Mouse (Mus musculus): ENCODE data around the gene Olfr351. TPM values are rescaled to one million over a fixed set of nuclear protein-coding genes. Genes with fewer than 3 reads are reported as not detected.

Olfr351 gene
- not detected in 2 replicates for polyA plus RNA-seq (2015; fragmentation: Nextera tagmentation; extraction: Ambion mirVana)

DNA sequence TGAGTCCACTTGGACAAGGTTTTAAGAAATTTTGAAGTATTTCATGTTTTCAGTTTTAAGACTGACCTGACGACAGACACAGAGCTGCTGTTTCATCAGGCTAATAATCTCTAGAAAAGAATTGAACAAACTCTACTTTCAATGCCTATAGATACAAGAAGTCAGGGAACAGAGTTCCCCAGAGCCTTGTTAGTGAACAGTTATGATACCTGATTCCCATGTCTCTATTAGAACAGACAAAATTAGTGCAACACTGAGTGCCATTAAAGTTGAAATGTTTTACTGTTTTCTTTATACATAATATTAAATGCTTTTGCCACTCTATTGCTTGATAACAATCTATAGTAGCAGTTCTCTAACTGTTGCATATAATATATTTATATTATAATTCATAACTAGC, at the start of gene Olfr351:
Gene Olfr351, minus strand, starts transcription at position 101 of the 400 bp plus-strand sequence.
- Histone ChIP-seq H3K27me3 (replicated peaks) (no peaks in the 10 kb centered on the region), H3K36me3 (no peaks in the 10 kb centered on the region), H3K4me2 (replicated peaks) (no peak within 1 kb of the TSS), H3K4me1 (replicated peaks) (no peaks in the 10 kb centered on the region), H3K27ac (no peak within 1 kb of the TSS), H3K9ac (no peak within 1 kb of the TSS), H3K9me3 (no peaks in the 10 kb centered on the region), H3K4me3 (replicated peaks) (no peak within 1 kb of the TSS)
- WGBS = 73% methylated on average over 1 of the region's 1 CpGs
- no peak for ATAC-seq

DNA sequence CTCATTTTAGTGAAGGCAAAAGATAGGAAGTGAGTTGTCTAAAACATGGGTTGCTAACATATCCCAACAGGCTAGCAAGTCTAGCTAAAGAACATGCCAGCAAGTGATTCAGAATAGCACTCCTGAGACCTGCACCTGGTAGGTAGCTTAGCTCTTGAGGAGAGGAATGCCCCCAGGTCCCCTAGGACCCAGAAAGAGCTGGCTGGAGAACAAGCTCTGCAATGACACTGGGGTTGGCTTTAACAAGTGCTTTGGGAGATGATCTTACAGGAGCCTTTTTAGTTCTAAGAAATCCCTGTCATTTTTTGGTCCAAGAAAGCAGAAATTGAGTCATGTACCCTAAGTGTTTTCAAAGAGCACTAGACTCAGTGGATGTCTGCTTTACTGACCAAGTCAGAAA, 42.9 kb upstream of the Olfr351 start, which contains the start of gene Olfr354:
Gene Olfr354, plus strand, starts transcription at position 301 of the 400 bp plus-strand sequence.
- Histone ChIP-seq H3K36me3 (no peaks in the 10 kb centered on the region), H3K4me2 (replicated peaks) (no peak within 1 kb of the TSS), H3K27me3 (replicated peaks) (no peaks in the 10 kb centered on the region), H3K27ac (no peak within 1 kb of the TSS), H3K4me1 (replicated peaks) (no peaks in the 10 kb centered on the region), H3K4me3 (replicated peaks) (no peak within 1 kb of the TSS), H3K9ac (no peak within 1 kb of the TSS), H3K9me3 (no peaks in the 10 kb centered on the region)
- no peak for ATAC-seq

- no peaks in the 10 kb centered on the region for H3K27me3 ChIP-seq (replicated peaks)
- no peaks in the 10 kb centered on the region for H3K9me3 ChIP-seq
- H3K4me2 ChIP-seq (replicated peaks) = no peak overlapping the region
- no peak overlapping the region for H3K27ac ChIP-seq
- H3K9ac ChIP-seq = no peak overlapping the region
- no peaks in the 10 kb centered on the region for H3K4me1 ChIP-seq (replicated peaks)
- H3K4me3 ChIP-seq (replicated peaks) = no peak overlapping the region
- no peak for ATAC-seq
- H3K36me3 ChIP-seq = no peaks in the 10 kb centered on the region
These were observed 34.7 kb upstream of the Olfr351 start for GRCm38 (mm10) chr2:36897114-36897513.

DNA sequence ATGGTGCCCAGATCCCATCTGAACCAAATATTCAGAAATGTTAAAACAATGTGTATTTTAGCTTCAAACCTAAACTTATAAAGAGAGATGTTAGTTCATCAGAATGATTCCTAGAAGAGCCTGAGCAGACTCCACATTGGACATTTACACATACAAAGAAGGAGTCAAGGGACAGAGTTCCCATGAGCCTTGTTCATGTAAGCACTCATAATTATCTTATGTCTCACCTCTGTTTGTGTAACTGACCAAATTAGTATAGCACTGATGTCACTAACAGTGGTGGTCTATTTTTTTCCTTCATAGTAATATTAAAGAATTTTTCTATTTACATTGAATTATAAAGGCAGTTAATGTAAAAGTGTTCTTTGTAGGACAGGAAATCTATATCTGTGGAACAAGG, 30.4 kb upstream of the Olfr351 start, which contains the start of gene Olfr353:
Gene Olfr353, minus strand, starts transcription at position 101 of the 400 bp plus-strand sequence.
- no peaks in the 10 kb centered on the region for H3K4me1 ChIP-seq (replicated peaks)
- H3K27ac ChIP-seq = no peak within 1 kb of the TSS
- no peak within 1 kb of the TSS for H3K4me2 ChIP-seq (replicated peaks)
- no peak within 1 kb of the TSS for H3K9ac ChIP-seq
- H3K4me3 ChIP-seq (replicated peaks) = no peak within 1 kb of the TSS
- ATAC-seq = no peak
- no peaks in the 10 kb centered on the region for H3K27me3 ChIP-seq (replicated peaks)
- H3K9me3 ChIP-seq = no peaks in the 10 kb centered on the region
- H3K36me3 ChIP-seq = no peaks in the 10 kb centered on the region

GRCm38 (mm10) chr2:36868160-36868559, 5.7 kb upstream of the Olfr351 start, which contains the start of gene Olfr352:
Gene Olfr352, plus strand, starts transcription at chr2:36868460.
- 83% methylated on average over 1 of the region's 1 CpGs for WGBS
- Histone ChIP-seq H3K27me3 (replicated peaks) (no peaks in the 10 kb centered on the region), H3K4me2 (replicated peaks) (no peak within 1 kb of the TSS), H3K4me1 (replicated peaks) (no peaks in the 10 kb centered on the region), H3K9ac (no peak within 1 kb of the TSS), H3K36me3 (no peaks in the 10 kb centered on the region), H3K27ac (no peak within 1 kb of the TSS), H3K4me3 (replicated peaks) (no peak within 1 kb of the TSS), H3K9me3 (no peaks in the 10 kb centered on the region)
- no peak for ATAC-seq

DNA sequence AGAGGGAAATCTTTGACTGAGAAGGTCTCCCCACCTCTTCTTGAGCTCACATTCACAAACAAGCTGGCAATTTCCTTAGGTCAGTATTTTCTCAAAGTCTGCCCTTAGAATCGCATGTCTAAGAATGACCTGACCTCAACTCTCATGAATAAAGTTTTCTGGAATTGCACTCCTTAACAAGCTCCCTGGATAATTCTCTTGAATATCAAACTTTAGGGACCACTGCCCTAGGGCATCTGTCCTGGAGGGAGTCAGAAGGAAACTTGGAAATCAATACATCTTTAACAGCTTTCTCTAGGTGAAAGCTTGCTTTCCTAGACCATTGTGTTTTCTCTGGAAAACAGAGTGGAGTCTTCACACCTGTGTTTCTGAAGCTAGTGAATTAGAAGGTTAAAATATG, 16.4 kb downstream of the Olfr351 start, which contains the start of gene Olfr350:
Gene Olfr350, plus strand, starts transcription at position 301 of the 400 bp plus-strand sequence.
- H3K9ac ChIP-seq = no peak within 1 kb of the TSS
- 89% methylated on average over 1 of the region's 1 CpGs for WGBS
- H3K4me2 ChIP-seq (replicated peaks) = no peak within 1 kb of the TSS
- no peak for ATAC-seq
- H3K9me3 ChIP-seq = no peaks in the 10 kb centered on the region
- H3K4me1 ChIP-seq (replicated peaks) = no peaks in the 10 kb centered on the region
- no peak within 1 kb of the TSS for H3K27ac ChIP-seq
- H3K36me3 ChIP-seq = no peaks in the 10 kb centered on the region
- H3K27me3 ChIP-seq (replicated peaks) = no peaks in the 10 kb centered on the region
- no peak within 1 kb of the TSS for H3K4me3 ChIP-seq (replicated peaks)

DNA sequence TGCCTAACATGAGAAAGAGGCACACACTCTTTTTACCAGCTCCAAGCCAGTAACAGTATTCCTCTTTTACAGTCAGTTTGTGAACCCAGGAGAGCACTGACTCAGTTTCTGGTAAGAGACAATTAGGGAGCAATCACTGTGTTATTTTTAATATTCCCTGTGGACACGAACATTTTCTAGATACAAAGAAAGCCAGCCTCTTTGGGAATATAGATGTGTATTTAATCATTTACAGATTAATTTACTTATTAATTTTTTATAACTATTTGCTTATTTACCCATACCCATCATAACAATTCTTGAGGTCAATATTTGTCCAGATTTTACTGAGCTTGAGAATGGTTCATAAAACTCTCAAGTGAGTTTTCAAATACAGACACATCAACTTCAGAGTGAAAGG, 45.5 kb downstream of the Olfr351 start, which contains the start of gene Olfr3:
Gene Olfr3, minus strand, starts transcription at position 101 of the 400 bp plus-strand sequence.
- no peak within 1 kb of the TSS for H3K9ac ChIP-seq
- H3K27ac ChIP-seq = no peak within 1 kb of the TSS
- H3K36me3 ChIP-seq = no peaks in the 10 kb centered on the region
- no peaks in the 10 kb centered on the region for H3K4me1 ChIP-seq (replicated peaks)
- 75% methylated on average over 1 of the region's 1 CpGs for WGBS
- no peak for ATAC-seq
- H3K9me3 ChIP-seq = no peaks in the 10 kb centered on the region
- no peak within 1 kb of the TSS for H3K4me3 ChIP-seq (replicated peaks)
- no peaks in the 10 kb centered on the region for H3K27me3 ChIP-seq (replicated peaks)
- H3K4me2 ChIP-seq (replicated peaks) = no peak within 1 kb of the TSS

Other genes starting within 250 kb of the Olfr351 start
- not detected in 2 replicates for gene Olfr345, start 222.6 kb downstream of the Olfr351 start, polyA plus RNA-seq (2015; fragmentation: Nextera tagmentation; extraction: Ambion mirVana)
- gene Olfr346, start 176.9 kb downstream of the Olfr351 start, polyA plus RNA-seq (2015; fragmentation: Nextera tagmentation; extraction: Ambion mirVana) = not detected in 2 replicates
- not detected in 2 replicates for gene Olfr347, start 130.8 kb downstream of the Olfr351 start, polyA plus RNA-seq (2015; fragmentation: Nextera tagmentation; extraction: Ambion mirVana)
- gene Olfr348, start 78.4 kb downstream of the Olfr351 start, polyA plus RNA-seq (2015; fragmentation: Nextera tagmentation; extraction: Ambion mirVana) = not detected in 2 replicates
- gene Olfr50, start 72.1 kb downstream of the Olfr351 start, polyA plus RNA-seq (2015; fragmentation: Nextera tagmentation; extraction: Ambion mirVana) = not detected in 2 replicates
- not detected in 2 replicates for gene Olfr3, start 45.6 kb downstream of the Olfr351 start, polyA plus RNA-seq (2015; fragmentation: Nextera tagmentation; extraction: Ambion mirVana)
- not detected in 2 replicates for gene Olfr350, start 16.4 kb downstream of the Olfr351 start, polyA plus RNA-seq (2015; fragmentation: Nextera tagmentation; extraction: Ambion mirVana)
- not detected in 2 replicates for gene Olfr352, start 5.8 kb upstream of the Olfr351 start, polyA plus RNA-seq (2015; fragmentation: Nextera tagmentation; extraction: Ambion mirVana)
- gene Olfr353, start 30.3 kb upstream of the Olfr351 start, polyA plus RNA-seq (2015; fragmentation: Nextera tagmentation; extraction: Ambion mirVana) = not detected in 2 replicates
- not detected in 2 replicates for gene Olfr354, start 43.0 kb upstream of the Olfr351 start, polyA plus RNA-seq (2015; fragmentation: Nextera tagmentation; extraction: Ambion mirVana)
- not detected in 2 replicates for gene Olfr355, start 66.2 kb upstream of the Olfr351 start, polyA plus RNA-seq (2015; fragmentation: Nextera tagmentation; extraction: Ambion mirVana)
- gene Olfr356, start 74.5 kb upstream of the Olfr351 start, polyA plus RNA-seq (2015; fragmentation: Nextera tagmentation; extraction: Ambion mirVana) = not detected in 2 replicates
- gene Olfr357, start 131.2 kb upstream of the Olfr351 start, polyA plus RNA-seq (2015; fragmentation: Nextera tagmentation; extraction: Ambion mirVana) = not detected in 2 replicates
- gene Olfr358, start 146.7 kb upstream of the Olfr351 start, polyA plus RNA-seq (2015; fragmentation: Nextera tagmentation; extraction: Ambion mirVana) = not detected in 2 replicates
- not detected in 2 replicates for gene Olfr360, start 203.1 kb upstream of the Olfr351 start, polyA plus RNA-seq (2015; fragmentation: Nextera tagmentation; extraction: Ambion mirVana)
- gene Olfr361, start 226.6 kb upstream of the Olfr351 start, polyA plus RNA-seq (2015; fragmentation: Nextera tagmentation; extraction: Ambion mirVana) = not detected in 2 replicates